ENCODE assay signal across 8 mouse cellular contexts in the genomic region with DNA sequence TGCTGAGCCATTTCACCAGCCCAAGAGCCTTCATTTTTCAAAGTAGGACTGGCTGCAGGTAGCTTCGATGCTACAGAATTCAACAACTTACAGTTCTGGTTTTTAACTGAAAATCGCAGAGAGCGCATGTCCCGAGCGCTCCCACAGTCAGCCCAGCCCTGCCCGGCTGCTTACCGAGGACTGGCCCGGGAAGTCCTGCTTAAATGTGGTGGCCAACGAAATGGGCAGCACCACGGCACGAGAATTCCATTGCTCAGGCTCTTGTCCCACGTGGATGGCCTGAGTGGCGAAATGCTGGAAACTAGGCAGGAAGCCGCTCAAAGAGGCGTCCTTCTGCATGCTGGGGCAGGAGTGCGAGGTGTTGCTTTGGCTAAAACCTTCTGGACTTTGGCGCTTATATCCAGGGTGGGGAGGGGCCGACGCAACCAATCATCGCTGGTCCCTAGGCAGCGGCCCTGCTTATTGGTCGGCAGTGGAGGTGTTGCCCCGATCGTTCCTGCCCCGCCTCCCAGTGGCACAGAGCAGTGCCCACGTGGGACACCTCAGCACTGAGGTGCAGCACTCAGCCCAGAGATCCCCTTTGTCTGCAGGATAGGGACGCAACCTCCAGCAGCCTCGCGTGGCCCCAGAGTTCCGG. TPM values are rescaled to one million over a fixed set of nuclear protein-coding genes. Genes with fewer than 3 reads are reported as not detected.
A peak's percentile ranks its signal among the peaks of the same experiment; 100 is the strongest.
DNase-seq lines count a peak whose midpoint lies in the region; ATAC-seq lines count a peak whose summit lies in the region.

A gene (minus strand): TSS at position 386 of the 637 bp plus-strand sequence.

- H3K27ac ChIP-seq in heart, embryonic 12.5 days (ENCODE audit: poor library complexity, severe bottlenecking): no peak within 1 kb of the TSS
- peak within 1 kb of the TSS; percentile 73 for H3K27ac ChIP-seq in kidney, embryonic 16.5 days (ENCODE audit: low read length)

- no peaks in the 10 kb centered on the region for H3K36me3 ChIP-seq in heart, embryonic 12.5 days
- no peaks in the 10 kb centered on the region for H3K36me3 ChIP-seq in kidney, embryonic 16.5 days (ENCODE audit: insufficient read depth, low read length)

- H3K4me2 ChIP-seq in heart, embryonic 12.5 days: peak within 1 kb of the TSS; percentile 97
- H3K4me2 ChIP-seq in kidney, embryonic 16.5 days (replicated peaks; ENCODE audit: low read depth, low read length): peak within 1 kb of the TSS; percentile 87

- H3K4me3 ChIP-seq in heart, embryonic 12.5 days: peak within 1 kb of the TSS; percentile 62
- peak within 1 kb of the TSS; percentile 67 for H3K4me3 ChIP-seq in kidney, embryonic 16.5 days (ENCODE audit: low read length)

- peak; percentile 100 for ATAC-seq in heart, embryonic 12.5 days (ENCODE audit: insufficient number of reproducible peaks, low FRiP score)
- peak; percentile 100 for ATAC-seq in kidney, embryonic 16.5 days (ENCODE audit: low FRiP score, low TSS enrichment)
- peak; percentile 82 for ATAC-seq in monocyte, adult 5-6 weeks (replicated peaks; ENCODE audit: insufficient number of reproducible peaks, low FRiP score, low TSS enrichment, poor library complexity, severe bottlenecking)

- H3K27me3 ChIP-seq in heart, embryonic 12.5 days (replicated peaks): peaks cover 4% of the 10 kb centered on the region
- no peaks in the 10 kb centered on the region for H3K27me3 ChIP-seq in kidney, embryonic 16.5 days (ENCODE audit: insufficient read depth, low read length)

- peak within 1 kb of the TSS; percentile 69 for H3K9ac ChIP-seq in heart, embryonic 12.5 days
- peak within 1 kb of the TSS; percentile 77 for H3K9ac ChIP-seq in kidney, embryonic 16.5 days (replicated peaks; ENCODE audit: low read length)

- WGBS in heart, embryonic 12.5 days: 2% methylated on average over 30 of the region's 30 CpGs
- WGBS in kidney, embryonic 16.5 days: 0% methylated on average over 30 of the region's 30 CpGs

- peak; percentile 67 for DNase-seq in CD4-positive, CD25-positive, alpha-beta regulatory T cell, adult 2 months (ENCODE audit: low read depth, low spot score)
- peak; percentile 57 for DNase-seq in c-Kit-negative CD71-positive TER-119-positive erythroid progenitor cells, embryonic 14.5 days (ENCODE audit: low read depth, low spot score)
- DNase-seq in fat pad, adult 2 months (ENCODE audit: extremely low read depth, low read depth, low spot score): peak; percentile 79
- DNase-seq in liver: peak; percentile 91
- DNase-seq in spleen, postnatal 4 days (ENCODE audit: low spot score in 2 of 2): peak; percentile 73 to 81

- peaks cover 4% of the 10 kb centered on the region; the same call in 1 of the 2 replicates for H3K4me1 ChIP-seq in heart, embryonic 12.5 days (replicated peaks)
- peaks cover 10% of the 10 kb centered on the region; the same call in 1 of the 2 replicates for H3K4me1 ChIP-seq in kidney, embryonic 16.5 days (ENCODE audit: insufficient read depth, low read length)

- no peaks in the 10 kb centered on the region for H3K9me3 ChIP-seq in heart, embryonic 12.5 days (replicated peaks)
- H3K9me3 ChIP-seq in kidney, embryonic 16.5 days (ENCODE audit: low read length): no peaks in the 10 kb centered on the region

RNA-seq across cellular contexts. Expression of the gene that starts here (rescaled TPM):
- 3.1 and 3.8 TPM in 2 replicates for polyA plus RNA-seq in heart, embryonic 12.5 days (2016; fragmentation: Nextera tagmentation; extraction: Ambion mirVana)
- polyA plus RNA-seq in kidney, embryonic 16.5 days (2015; fragmentation: Nextera tagmentation; extraction: Ambion mirVana): 55.5 and 58.2 TPM in 2 replicates
- not detected in 3 replicates for total RNA-seq in monocyte, adult 5-6 weeks (2017)

Comparison
In these comparisons a context has a peak if more than half of its experiments do, and no peak if none do; other contexts are left out.
1. RNA of the gene that starts here (polyA plus RNA-seq): 55.5 to 58.2 TPM in kidney, embryonic 16.5 days; 3.1 to 3.8 TPM in heart, embryonic 12.5 days; every median in the first group is over 10 times any median in the second.
2. Peak in ATAC-seq in monocyte, adult 5-6 weeks; RNA of the gene not detected or under 1 TPM.
3. Peak in every context shown above with its lines, with median percentiles within 50 percentile points of each other: DNase-seq and ATAC-seq.